Mouse (Mus musculus) skeletal muscle tissue, adult 2 months (tissue): ENCODE results near the gene Olfr1124.
"Not testable (repeated sequence)": the region's sequence is repeated elsewhere in the genome, so short reads cannot be mapped to it uniquely, and the experiment has no call there.

Source experiments
- DNase-seq: peaks from one replicate; pipeline ENCODE4 v3.0.0-alpha.2; 2012; ENCODE audit warnings: low read depth, low spot score

Olfr1124 gene

GRCm38 (mm10) chr2:87429975-87430374 is at the start of gene Olfr1124:
TSS of gene Olfr1124 (plus strand) at chr2:87430275.
- no peak for DNase-seq

GRCm38 (mm10) chr2:87383935-87384334 is 46.1 kb upstream of the Olfr1124 start:
- DNase-seq = no peak

- DNase-seq = no peak
These were observed 44.5 kb upstream of the Olfr1124 start, which contains the start of gene Olfr1122 for GRCm38 (mm10) chr2:87385549-87385948. TSS of gene Olfr1122 (plus strand) at chr2:87385849.

- not testable (repeated sequence) for DNase-seq
These were observed 36.5 kb upstream of the Olfr1124 start for GRCm38 (mm10) chr2:87393605-87394004.

GRCm38 (mm10) chr2:87394686-87395085 is 35.4 kb upstream of the Olfr1124 start:
- not testable (repeated sequence) for DNase-seq

GRCm38 (mm10) chr2:87416335-87416734 is 13.7 kb upstream of the Olfr1124 start, which contains the start of gene Olfr1123:
TSS of gene Olfr1123 (plus strand) at chr2:87416635.
- DNase-seq = no peak

GRCm38 (mm10) chr2:87437731-87438130 is 7.7 kb downstream of the Olfr1124 start:
- DNase-seq = no peak

- no peak for DNase-seq
These were observed 23.6 kb downstream of the Olfr1124 start, which contains the start of gene Olfr1126 for GRCm38 (mm10) chr2:87453662-87454061. TSS of gene Olfr1126 (plus strand) at chr2:87453962.

- no peak for DNase-seq
These were observed 31.7 kb downstream of the Olfr1124 start for GRCm38 (mm10) chr2:87461769-87462168.

GRCm38 (mm10) chr2:87480207-87480606 is 50.1 kb downstream of the Olfr1124 start:
- DNase-seq = no peak

GRCm38 (mm10) chr2:87481158-87481557 is 51.1 kb downstream of the Olfr1124 start:
- no peak for DNase-seq

- no peak for DNase-seq
These were observed 52.2 kb downstream of the Olfr1124 start for GRCm38 (mm10) chr2:87482276-87482675.
